Mouse (Mus musculus): ENCODE results near the gene Tarsl2.

DNA sequence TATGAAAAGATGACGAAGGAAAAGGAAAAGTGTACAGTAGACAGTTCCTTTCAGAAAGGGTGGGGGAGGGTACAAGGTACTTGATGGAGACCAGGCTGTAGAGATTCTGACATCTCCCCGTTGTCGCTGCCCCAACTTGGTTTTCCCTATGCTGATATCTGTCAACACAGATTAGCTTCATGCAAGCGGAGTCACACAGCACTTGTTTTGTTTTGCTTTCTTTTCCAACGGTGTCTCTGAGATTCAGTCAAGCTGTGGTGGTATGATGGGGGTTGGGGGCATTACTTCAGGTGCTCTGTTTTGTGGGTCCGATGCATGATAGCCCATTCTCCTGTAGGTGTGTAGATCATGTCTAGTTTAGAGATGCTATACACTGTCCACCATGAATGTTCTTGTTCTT, 22.8 kb downstream of the Tarsl2 start:
- TF ChIP-seq POLR2A (IDR thresholded peaks at IDR 0.05; ENCODE audit: borderline replicate concordance, extremely low read depth, low read depth, low read length) (no peak), CTCF (IDR thresholded peaks at IDR 0.05; ENCODE audit: insufficient read depth, low read length) (no peak)

Measured in lung, adult 2 months (tissue).